Mouse (Mus musculus) regulatory T cell (primary cell): ENCODE results near the gene Spock2.
"Not testable (repeated sequence)": the region's sequence is repeated elsewhere in the genome, so short reads cannot be mapped to it uniquely, and the experiment has no call there.

Experiments used
- in situ Hi-C: fragments of 300-600 bp; cut with MboI, MseI; formaldehyde crosslinking; loops from one replicate; pipeline ENCODE4 v1.15.1; 2025; ENCODE audit warnings: high pct_unique_total_duplicates

Spock2 gene

DNA sequence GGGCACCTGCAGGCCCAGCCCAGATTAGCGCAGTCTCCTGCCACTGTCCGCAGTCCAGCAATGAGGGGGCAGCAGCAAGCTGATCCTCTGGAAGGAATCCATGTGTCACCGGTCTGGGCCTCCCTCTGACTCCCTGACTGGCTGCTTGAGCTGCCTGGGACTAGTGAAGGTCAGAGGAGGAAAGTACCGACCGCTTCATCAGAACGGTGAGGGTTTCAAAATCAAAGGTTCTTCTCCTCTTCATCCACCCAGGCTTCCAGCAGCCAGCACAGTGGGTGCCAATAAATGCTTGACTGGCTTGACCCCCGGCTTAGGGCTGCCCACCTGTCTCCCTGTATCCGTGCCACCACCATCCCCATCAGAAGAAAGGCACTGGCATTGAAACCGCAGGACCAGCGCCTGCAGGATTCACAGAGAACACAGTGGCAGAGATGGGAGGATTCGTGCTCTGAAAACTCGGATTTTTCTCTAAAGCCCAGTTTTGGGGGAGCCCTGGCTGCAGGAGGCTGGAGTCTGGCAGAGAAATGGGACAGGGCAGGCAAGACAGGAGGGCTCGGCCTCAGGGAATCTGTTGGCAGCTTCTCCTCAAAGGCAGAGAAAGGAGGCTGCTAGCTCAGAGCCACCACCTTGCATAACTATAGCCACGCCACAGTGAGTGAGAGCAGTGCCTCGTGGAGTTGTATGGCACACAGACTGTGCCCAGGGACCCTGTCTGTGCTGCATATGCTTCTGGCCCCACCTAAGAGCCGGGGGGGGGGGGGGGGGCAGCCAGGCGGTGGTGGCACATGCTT lies 2.5 kb downstream of the Spock2 start:
- in situ Hi-C loops: loop anchor here (10.0 kb wide), 1 partner anchor 224 kb away; no protein-coding TSS in a partner anchor

DNA sequence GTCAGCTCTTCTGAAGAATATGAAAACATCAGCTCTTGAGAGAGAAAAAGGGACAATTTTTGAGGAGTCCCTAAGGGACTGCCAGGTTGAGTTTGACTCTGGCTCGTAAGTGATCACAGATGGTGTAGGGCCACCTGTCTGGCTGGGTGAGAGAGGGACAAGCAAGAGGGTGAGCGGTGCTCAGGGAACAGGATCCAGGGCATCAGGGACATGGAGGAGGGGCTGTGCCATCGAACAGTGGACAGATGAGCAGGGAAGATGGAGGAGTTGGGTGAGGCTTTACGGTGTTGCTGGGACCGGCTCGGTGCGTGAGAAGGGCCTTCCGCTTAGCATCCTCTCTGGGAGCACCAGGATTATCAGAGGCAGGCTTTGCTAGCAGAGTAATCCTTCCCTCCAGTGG lies 3.3 kb downstream of the Spock2 start:
- in situ Hi-C loops: loop anchor here (10.0 kb wide), 1 partner anchor 225 kb away; no protein-coding TSS in a partner anchor

DNA sequence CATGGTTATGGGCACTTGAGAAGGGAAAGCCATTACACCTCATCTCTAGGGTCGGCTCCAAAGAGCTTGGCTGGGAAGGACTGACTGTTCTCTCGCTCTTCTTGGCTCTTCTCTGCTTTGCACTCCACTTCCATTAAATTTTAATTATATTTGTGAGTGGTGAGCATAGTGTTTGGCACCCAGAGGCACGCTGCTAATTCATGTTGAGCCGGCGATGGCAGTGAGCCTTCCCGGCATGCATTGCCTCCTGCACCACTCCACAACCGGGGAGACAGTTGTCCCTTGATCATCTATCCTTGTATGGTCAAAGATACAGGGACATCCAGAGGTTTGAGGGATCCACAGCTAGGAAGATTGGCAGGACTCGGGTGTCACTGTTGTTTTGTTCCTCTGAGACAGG lies 4.0 kb downstream of the Spock2 start:
- in situ Hi-C loops: loop anchor here (10.0 kb wide), 1 partner anchor 225 kb away; no protein-coding TSS in a partner anchor

DNA sequence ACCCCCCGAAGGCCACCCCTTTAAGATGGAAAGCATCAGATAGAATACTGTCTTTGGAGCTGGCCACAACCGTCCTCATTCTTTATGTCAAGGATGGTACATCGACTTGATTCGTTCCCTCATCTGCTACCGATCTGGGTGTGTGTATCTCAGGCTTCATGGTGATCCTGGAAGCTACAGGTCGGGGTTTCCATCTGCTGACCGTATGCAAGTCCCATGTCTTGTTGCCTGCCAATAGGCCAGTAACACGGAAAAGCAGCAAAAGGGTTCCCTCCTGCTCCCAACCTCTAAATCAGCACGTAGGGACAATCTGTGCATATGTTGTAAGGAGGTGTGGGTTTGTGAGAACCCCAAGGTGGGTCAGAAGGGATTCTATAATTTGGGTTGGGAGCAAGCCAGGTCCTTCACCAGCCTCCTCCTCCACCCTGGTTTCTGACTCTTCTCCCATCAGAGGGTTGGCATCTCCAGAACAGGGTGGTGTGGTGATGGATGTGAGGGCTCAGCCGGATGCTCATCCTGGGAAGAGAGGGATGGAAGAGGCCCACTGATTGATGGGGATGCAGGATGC lies 5.0 kb downstream of the Spock2 start:
- in situ Hi-C loops: no loop called here

- in situ Hi-C loops: no loop called here
These were observed 8.1 kb downstream of the Spock2 start for GRCm38 (mm10) chr10:60113965-60114690.

DNA sequence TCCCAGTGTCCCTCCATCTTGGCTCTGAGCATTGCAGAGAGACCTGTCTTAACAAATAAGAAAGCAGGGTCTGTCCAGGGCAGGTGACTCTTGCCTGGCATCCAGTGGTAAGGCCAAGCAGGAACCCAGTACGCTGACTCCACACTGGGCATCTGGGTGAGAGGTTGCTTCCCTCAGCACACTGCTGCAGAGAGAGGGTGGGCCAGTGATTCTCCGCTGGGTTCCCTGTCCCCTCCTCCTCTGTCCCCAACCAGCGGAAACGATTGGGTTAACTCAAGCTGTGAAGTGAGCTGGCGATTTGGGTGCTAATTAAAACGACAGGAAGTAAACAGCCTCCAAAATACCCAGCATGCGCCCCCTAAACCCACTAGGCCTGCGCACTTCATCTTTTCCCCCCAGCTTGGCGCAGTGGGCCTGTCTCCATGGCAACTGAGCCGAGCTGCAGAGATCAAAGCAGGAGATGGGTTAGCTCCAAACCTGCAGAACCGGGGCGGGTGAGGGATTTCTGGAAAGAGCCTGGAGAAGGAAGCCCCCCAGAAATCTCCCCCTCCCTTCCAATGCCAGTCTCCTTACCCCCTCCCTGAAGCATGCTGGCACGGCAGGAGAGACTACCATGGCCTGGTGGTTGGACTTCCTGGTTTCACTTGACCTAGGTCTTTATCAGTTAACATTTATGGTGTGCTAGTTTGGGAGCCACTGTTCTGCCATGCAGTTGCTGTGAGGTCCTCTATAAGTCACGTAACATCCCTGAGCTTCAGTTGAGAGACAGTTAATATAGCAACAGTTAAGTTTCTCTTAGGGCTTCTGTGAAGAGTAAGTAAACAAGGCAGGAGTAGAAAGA lies 9.5 kb downstream of the Spock2 start:
- in situ Hi-C loops: no loop called here

DNA sequence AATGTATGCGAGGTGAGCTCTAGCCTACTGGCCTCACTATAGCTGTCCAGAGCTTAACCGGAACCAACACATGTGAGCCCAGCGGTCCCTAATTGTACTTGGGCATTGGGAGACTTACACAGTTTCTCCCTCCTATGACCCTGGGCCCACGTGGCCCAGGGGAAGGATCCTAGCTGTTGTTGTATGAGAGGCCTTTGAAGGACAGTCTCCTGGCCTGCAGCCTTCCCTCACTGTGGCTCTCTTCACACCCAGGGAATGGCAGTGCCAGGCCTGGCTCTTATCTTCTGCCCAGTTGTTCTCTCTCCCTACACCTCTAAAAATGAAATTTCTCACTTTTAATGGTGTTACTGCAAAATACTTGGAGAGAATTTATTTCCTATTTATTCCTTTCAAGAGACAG lies 11.0 kb downstream of the Spock2 start:
- in situ Hi-C loops: no loop called here

DNA sequence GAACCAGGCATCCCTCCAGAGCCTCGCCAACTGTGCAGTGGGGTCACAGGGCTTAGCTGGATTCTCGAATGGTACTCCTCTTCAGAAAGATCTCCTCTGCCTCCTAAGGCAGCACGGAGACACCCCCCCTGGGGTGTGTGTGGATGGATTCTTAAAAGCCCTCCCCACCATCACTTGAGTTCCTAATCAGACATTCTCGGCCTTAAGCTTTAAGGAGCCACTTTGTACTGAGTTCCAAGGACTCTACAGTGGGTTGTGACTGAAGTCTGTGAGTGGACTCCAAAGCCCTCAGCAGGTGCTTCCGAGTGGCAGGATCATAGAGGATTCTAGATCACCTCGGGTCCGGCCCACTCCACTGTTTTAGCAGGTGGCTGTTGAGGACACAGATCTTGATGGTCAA lies 12.4 kb downstream of the Spock2 start:
- in situ Hi-C loops: no loop called here

DNA sequence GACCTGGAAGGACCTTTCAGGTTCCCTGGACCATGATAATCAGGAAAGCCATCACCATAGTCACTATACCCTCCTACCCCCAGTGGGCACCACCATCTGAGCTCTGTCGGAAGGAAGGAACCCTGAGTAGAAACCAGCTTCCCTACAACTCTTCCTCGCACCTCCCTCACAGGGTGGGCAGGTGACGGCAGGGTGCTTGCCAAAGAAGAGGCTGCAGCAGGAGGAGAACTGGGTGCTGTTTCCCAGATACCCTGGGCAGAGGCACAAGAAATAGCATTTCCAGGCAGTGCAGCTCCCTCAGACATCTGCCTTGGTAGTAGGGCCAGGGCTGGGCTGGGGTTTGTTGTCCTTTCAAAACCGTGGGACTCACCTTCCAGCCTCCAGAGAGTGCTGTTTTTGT lies 14.6 kb downstream of the Spock2 start:
- in situ Hi-C loops: no loop called here

GRCm38 (mm10) chr10:60124078-60124477 lies 18.1 kb downstream of the Spock2 start:
- in situ Hi-C loops: no loop called here

DNA sequence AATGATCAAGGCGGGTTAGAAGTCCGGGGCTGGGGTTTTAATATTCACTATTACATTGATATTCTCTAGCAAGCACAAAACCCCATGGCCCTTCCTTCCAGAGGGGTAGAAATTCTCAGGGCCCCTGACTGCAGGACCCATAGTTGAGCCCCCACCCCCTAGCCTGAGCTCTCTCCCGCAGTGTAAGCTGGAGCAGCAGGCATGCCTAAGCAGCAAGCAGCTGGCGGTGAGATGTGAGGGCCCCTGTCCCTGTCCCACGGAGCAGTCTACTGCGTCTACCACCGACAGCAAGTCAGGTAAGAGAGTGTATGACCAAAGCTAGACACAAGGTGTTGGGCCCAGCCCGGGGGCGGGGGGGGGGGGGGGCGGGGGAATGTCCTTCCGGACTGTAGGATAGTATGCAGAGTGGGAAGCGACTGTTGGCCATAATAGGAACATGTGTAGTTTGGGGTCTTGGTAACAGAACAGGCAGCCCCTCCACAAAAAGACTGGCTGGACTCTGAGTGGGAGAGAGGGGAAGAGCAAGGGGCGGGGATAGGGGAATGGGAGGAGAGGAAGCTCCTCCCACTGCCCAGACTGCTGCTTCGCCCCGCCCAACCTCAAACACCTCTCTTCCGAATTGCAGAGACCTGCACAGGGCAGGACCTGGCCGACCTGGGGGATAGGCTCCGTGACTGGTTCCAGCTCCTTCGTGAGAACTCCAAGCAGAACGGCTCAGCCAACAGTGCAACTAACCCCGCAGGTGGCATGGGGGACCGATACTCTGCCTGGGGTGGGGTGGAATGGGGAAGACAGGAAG lies 19.7 kb downstream of the Spock2 start:
- in situ Hi-C loops: no loop called here

- in situ Hi-C loops: no loop called here
These were observed 22.3 kb downstream of the Spock2 start for GRCm38 (mm10) chr10:60128287-60128686.

- in situ Hi-C loops: no loop called here
These were observed 24.5 kb downstream of the Spock2 start for GRCm38 (mm10) chr10:60130504-60130903.

DNA sequence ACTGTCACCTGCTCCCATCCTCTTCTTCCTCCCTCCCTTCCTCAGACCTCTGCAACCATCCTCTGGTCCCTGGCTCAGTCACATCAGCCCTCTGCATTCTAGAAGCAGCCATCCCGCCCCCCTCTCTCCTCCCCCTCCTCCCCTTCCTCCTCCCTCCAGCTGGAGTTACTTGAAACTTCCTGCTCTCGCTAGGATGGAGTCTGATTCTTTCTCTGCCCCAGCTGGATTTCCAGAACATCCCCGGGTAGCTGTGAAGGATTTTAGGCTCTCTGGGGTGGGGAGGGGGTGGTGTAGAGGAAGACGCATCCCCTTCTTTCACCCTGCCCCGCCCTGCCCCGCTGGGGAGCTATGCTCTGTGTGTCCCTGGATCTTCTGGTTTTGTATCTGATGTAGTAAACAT lies 27.5 kb downstream of the Spock2 start:
- in situ Hi-C loops: no loop called here

GRCm38 (mm10) chr10:60134201-60134600 lies 28.2 kb downstream of the Spock2 start:
- in situ Hi-C loops: no loop called here

- in situ Hi-C loops: not testable (repeated sequence)
These were observed 30.0 kb downstream of the Spock2 start for GRCm38 (mm10) chr10:60136010-60136409.

- in situ Hi-C loops: no loop called here
These were observed 30.9 kb downstream of the Spock2 start for GRCm38 (mm10) chr10:60136935-60137334.

DNA sequence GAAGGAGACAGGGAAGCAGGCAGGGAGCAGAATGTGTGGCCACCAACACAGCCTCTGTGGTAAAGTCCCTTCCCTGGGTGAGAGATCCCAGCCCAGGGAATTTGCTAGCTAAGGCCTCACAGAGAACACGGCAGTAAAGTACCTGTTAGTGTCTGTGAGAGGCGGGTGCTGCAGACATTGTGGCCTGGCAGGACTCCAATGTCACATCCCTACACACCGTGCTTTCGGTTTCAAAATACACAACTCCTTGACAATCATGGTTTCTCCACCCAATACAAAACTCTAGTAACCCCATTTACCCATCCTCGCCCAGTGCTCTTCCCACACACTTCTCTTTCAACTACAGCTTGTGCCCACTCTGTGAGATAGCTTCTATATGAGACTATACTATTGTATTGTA lies 32.7 kb downstream of the Spock2 start:
- in situ Hi-C loops: no loop called here

DNA sequence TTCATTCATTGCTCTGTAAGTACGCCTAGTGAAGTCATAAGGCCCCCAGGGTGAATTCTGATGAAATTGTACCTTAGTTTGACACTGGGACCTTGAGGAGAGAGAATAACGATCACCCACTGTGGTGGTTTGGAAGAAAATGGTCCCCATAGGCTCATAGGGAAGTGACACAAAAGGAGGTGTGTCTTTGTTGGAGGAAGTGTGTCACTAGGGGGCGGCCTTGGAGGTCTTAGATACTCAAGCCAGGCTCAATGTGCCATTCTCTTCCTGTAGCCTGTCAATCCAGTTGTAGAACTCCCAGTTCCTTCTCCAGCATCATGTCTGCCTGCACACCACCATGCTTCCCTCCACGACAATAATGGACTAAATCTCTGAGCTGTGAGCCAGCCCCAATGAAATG lies 34.7 kb downstream of the Spock2 start:
- in situ Hi-C loops: no loop called here

DNA sequence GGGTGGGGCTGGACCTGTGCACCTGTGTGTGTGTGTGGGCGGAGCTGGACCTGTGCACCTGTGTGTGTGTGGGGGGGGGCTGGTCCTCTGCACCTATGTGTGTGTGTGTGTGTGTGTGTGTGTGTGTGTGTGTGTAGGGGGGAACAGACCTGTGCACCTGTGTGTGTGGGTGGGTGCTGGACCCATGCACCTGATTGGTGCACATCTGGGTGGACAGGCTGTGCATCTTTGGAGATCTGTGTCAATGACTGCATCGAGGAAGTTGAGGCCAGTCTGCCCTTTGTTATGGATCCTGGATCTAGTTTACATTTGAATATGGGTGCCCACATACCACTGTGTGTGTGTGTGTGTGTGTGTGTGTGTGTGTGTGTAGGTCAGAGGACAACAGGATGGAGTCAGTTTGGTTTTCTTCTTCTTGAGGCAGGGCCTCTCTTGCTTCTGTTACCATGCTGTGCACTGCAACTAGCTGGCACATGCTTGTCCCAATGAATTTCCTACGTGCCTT lies 35.7 kb downstream of the Spock2 start:
- in situ Hi-C loops: no loop called here
